Mouse (Mus musculus): Measurements from ENCODE around the gene Clcn3.

GRCm38 (mm10) chr8:60890520-60890874, 92.6 kb downstream of the Clcn3 start:
- TF ChIP-seq EP300 (IDR thresholded peaks at IDR 0.05) (no peak), CTCF (IDR thresholded peaks at IDR 0.05) (no peak)
